Mouse (Mus musculus) hindbrain, postnatal 0 days (tissue): ENCODE data around the gene Adarb1. TPM values are rescaled to one million over a fixed set of nuclear protein-coding genes. Genes with fewer than 3 reads are reported as not detected.

ENCODE experiments used
- ATAC-seq: fragments of 200-750 bp; cut with Nextera tagmentation; 2 replicates; pipeline ENCODE4 v1.8.0; 2017; ENCODE audit warnings: mild to moderate bottlenecking, moderate TSS enrichment, moderate library complexity
- DNase-seq: peaks from one replicate; pipeline ENCODE4 v3.0.0-alpha.2; 2015; ENCODE audit warnings: low spot score
- H3K27ac ChIP-seq: fragments of 300-500 bp; sonication (generic); 2 replicates; pipeline ENCODE4 v1.5.1; 2014; ENCODE audit warnings: mild to moderate bottlenecking
- H3K27me3 ChIP-seq: fragments of 300-500 bp; sonication (generic); 2 replicates; pipeline ENCODE4 v1.6.1; 2014; ENCODE audit warnings: low read length, mixed read lengths; ENCODE audit not compliant: insufficient read depth
- H3K36me3 ChIP-seq: fragments of 300-500 bp; sonication (generic); 2 replicates; pipeline ENCODE4 v1.6.1; 2014; ENCODE audit warnings: low read length, mixed read lengths; ENCODE audit not compliant: insufficient read depth
- H3K4me1 ChIP-seq: fragments of 300-500 bp; sonication (generic); 2 replicates; pipeline ENCODE4 v1.6.1; 2014; ENCODE audit warnings: antibody characterized with exemption, low read length, mixed read lengths; ENCODE audit not compliant: insufficient read depth
- H3K4me2 ChIP-seq: fragments of 300-500 bp; sonication (generic); 2 replicates; pipeline ENCODE4 v1.6.1; 2014; ENCODE audit warnings: low read depth, mild to moderate bottlenecking, low read length, moderate library complexity, mixed read lengths
- H3K4me3 ChIP-seq: fragments of 300-500 bp; sonication (generic); 2 replicates; pipeline ENCODE4 v1.5.1; 2014; ENCODE audit warnings: low read length
- H3K9ac ChIP-seq: fragments of 300-500 bp; sonication (generic); replicated peaks from 2 replicates; pipeline ENCODE4 v1.6.1; 2014; ENCODE audit warnings: mild to moderate bottlenecking, low read length, moderate library complexity, mixed read lengths
- H3K9me3 ChIP-seq: fragments of 300-500 bp; sonication (generic); 2 replicates; pipeline ENCODE4 v1.6.1; 2016; ENCODE audit warnings: low read length, mixed read lengths
- CTCF ChIP-seq: IDR thresholded peaks from 2 replicates; pipeline ENCODE4 v1.5.1; 2016; ENCODE audit warnings: antibody characterized with exemption, control low read depth, low read depth
- WGBS: fragments of 180-500 bp; shearing (Covaris S2); extraction: QIAGEN DNeasy Blood & Tissue Kit; methylation state at CpG from one replicate; pipeline ENCODE4 v1.1.7; 2014; 5-methylcytosine and 5-hydroxymethylcytosine counted together
- polyA plus RNA-seq: library from polyadenylated mRNA; unstranded; fragments of >200 nt; fragmentation: Nextera tagmentation; extraction: Ambion mirVana; gene quantifications from 2 replicates; pipeline ENCODE4 v1.2.1, GENCODE M21; 2015
- total RNA-seq: library from RNA; depleted of rRNA; stranded (reverse); fragments of >200 nt; gene quantifications from 2 replicates; pipeline ENCODE4 v1.2.3, GENCODE M21; 2014

Gene Adarb1
- total and polyA plus RNA-seq, 2 experiments from 2014 or later, result 18.6 to 65.1 TPM

DNA sequence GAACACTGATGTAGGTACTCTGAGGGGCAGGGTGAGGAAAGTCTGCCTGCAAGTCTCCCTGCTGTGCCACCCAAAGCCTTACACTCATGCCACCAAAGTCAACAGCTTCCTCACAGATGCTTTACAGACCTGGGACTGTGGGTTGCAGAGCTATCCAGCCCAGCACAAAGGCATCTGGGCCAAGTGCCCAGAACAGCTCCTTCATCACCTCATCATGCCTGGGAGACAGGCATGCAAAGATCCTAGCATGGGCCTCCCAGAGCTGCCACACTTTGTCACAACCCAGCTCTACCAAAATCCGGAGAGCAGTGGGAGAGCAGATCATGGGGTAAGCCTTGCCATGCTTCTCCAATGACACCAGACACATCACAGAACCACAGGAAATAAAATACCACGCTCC is 57.6 kb downstream of the Adarb1 start:
- H3K9me3 ChIP-seq, result no peaks in the 10 kb centered on the region
- DNase-seq (no peak), ATAC-seq (no peak)
- no peak overlapping the region for H3K9ac ChIP-seq
- no peaks in the 10 kb centered on the region for H3K27me3 ChIP-seq
- H3K4me3 ChIP-seq, result no peak overlapping the region
- WGBS, result 75% methylated on average over 2 of the region's 2 CpGs
- TF ChIP-seq CTCF, result no peak
- H3K4me1 ChIP-seq, result no peaks in the 10 kb centered on the region
- no peak overlapping the region for H3K27ac ChIP-seq
- H3K36me3 ChIP-seq, result no peaks in the 10 kb centered on the region; the same call in 1 of the 2 replicates
- no peak overlapping the region for H3K4me2 ChIP-seq

DNA sequence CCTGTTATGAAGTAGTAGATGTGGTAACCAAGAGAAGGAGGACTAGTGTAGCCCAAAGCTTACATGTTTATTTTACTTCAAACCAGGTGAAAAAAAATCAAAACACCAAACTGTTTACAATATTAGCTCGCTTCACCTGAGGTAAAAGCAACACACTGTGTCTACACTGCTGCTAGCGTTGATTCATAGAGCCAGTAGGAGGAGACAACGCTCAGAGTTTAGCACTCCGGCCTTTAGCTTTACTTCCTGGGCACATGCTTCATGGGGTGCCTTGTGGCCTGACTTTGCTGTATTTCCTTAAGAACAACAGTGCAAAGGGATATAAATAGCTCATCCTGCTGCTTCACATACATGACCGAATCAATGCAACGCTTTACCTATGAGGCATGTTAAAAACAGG is 60.1 kb downstream of the Adarb1 start:
- H3K9me3 ChIP-seq, result no peaks in the 10 kb centered on the region
- H3K9ac ChIP-seq, result no peak overlapping the region
- H3K4me1 ChIP-seq, result no peaks in the 10 kb centered on the region
- ATAC-seq (no peak), DNase-seq (no peak)
- H3K4me3 ChIP-seq, result no peak overlapping the region
- H3K27ac ChIP-seq, result no peak overlapping the region
- H3K36me3 ChIP-seq, result no peaks in the 10 kb centered on the region; the same call in 1 of the 2 replicates
- no peaks in the 10 kb centered on the region for H3K27me3 ChIP-seq
- WGBS, result 86% methylated on average over 6 of the region's 6 CpGs
- TF ChIP-seq CTCF, result peak; percentile 26
- H3K4me2 ChIP-seq, result no peak overlapping the region

DNA sequence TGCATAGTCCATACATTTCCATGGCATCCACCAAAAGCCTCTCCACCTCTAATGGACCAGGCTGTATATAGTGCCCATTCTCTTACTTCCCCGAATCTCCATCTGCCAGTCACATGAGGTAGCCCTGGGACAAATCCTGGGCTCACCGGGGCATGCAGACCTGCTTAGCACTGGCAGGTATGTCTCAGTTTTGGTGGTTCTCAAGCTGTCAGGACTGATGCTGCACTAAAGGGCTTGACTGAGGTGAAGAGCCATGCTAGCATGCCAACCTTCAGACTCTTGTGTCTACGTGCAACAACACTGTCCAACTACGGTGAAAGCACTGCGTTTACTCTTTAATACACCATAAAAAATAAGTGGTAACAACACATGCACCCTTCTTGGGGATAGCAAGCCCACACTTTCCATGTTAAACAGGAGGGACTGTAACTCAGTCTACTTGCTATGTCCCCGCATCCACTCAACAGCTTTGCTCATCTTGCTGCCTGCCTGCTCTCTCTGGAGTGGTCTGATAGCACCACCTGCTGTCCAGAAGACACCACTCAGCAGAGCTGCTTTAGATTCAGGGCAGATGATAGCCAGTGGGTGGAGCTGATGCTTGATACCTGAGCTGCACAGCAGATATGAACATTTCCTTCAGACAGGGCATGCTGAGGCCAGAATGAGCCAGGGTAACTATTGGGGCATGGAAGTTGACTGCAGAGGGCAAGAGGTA is 64.9 kb downstream of the Adarb1 start:
- DNase-seq (peak; percentile 91), ATAC-seq (peak; percentile 93)
- peak; percentile 98 for TF ChIP-seq CTCF
- no peak overlapping the region for H3K9ac ChIP-seq
- no peaks in the 10 kb centered on the region for H3K4me1 ChIP-seq
- no peaks in the 10 kb centered on the region for H3K9me3 ChIP-seq
- H3K36me3 ChIP-seq, result no peaks in the 10 kb centered on the region; the same call in 1 of the 2 replicates
- no peak overlapping the region for H3K27ac ChIP-seq
- no peak overlapping the region for H3K4me2 ChIP-seq
- 82% methylated on average over 6 of the region's 6 CpGs for WGBS
- H3K27me3 ChIP-seq, result no peaks in the 10 kb centered on the region
- no peak overlapping the region for H3K4me3 ChIP-seq

DNA sequence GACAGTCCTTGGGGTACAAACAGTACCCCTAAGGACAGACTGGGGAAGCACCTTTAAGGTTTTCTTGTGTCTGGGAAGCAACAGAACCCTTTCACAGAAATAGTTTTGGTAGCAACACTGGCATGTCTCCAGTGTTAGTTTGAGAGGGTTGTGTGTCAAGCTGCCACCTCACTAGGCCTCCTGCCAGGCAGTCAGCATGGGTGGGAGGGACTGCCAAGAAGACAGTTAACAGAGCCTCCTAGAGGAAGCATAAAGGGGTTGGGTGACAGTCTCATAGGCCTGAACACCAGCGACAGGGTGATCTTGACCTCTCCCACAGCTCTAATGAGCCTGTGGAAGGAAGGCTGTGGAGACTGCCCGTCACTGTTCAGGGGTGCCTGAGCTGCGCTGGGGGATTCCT is 75.2 kb downstream of the Adarb1 start:
- DNase-seq, result peak; percentile 60
- 56% methylated on average over 3 of the region's 3 CpGs for WGBS
- Histone ChIP-seq H3K27ac (no peak overlapping the region), H3K4me1 (0 out of 2 replicates have a peak, but pooled peaks cover 3% of the 10 kb centered on the region), H3K27me3 (no peaks in the 10 kb centered on the region), H3K9me3 (no peaks in the 10 kb centered on the region), H3K9ac (0 out of 2 replicates have a peak overlapping the region, but pooled peaks have one; percentile 5), H3K4me3 (no peak overlapping the region), H3K4me2 (no peak overlapping the region), H3K36me3 (no peaks in the 10 kb centered on the region)
- no peak for TF ChIP-seq CTCF
- ATAC-seq, result peak; percentile 55; the same call in 1 of the 2 replicates

DNA sequence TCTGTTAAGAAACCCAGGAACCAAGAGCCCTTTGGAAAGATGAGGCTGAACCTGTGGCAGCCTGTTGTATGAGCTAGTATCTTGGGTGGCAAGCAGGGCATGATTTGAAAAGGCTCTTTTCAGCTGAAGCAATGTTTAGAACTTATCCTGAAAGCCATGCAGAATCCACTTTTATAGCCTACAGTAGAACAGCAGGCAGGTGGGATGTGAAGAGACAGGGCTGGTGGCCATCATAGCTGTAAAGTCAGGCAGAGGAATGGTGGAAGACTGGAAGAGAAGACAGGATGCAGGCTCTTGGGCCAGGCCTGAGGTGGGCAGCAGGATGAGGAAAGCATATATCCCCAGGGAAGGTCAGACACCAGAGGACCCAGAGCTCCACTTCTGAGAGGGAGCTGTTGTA is 76.4 kb downstream of the Adarb1 start:
- Histone ChIP-seq H3K9me3 (no peaks in the 10 kb centered on the region), H3K27me3 (no peaks in the 10 kb centered on the region), H3K36me3 (no peaks in the 10 kb centered on the region), H3K4me2 (no peak overlapping the region), H3K4me3 (no peak overlapping the region), H3K9ac (no peak overlapping the region), H3K4me1 (0 out of 2 replicates have a peak, but pooled peaks cover 3% of the 10 kb centered on the region), H3K27ac (no peak overlapping the region)
- ATAC-seq, result no peak
- TF ChIP-seq CTCF, result no peak
- no peak for DNase-seq

DNA sequence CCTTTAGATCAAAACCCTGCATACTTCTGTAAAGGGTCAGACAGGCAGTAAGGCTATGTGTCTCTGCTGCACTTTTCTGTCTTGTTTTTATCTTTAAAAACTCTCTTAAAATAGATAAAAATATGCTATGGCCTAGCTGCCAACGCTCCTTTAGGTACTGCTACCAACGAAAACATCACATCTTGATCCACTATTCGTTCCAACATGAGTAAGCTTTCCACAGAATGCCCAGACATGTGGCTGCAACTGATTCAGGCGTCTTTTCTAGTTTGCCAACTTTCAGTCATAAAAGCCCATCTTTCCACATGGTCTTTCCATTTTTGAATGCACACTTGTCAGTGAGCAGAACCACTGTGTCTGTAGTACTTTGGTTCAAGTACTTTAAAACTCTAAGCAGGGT is 77.0 kb downstream of the Adarb1 start:
- no peaks in the 10 kb centered on the region for H3K36me3 ChIP-seq
- H3K27me3 ChIP-seq, result no peaks in the 10 kb centered on the region
- H3K4me3 ChIP-seq, result no peak overlapping the region
- no peaks in the 10 kb centered on the region for H3K9me3 ChIP-seq
- WGBS, result 88% methylated on average over 4 of the region's 4 CpGs
- H3K4me2 ChIP-seq, result no peak overlapping the region
- no peak overlapping the region for H3K27ac ChIP-seq
- TF ChIP-seq CTCF, result no peak
- ATAC-seq, result no peak
- H3K4me1 ChIP-seq, result 0 out of 2 replicates have a peak, but pooled peaks cover 3% of the 10 kb centered on the region
- DNase-seq, result no peak
- H3K9ac ChIP-seq, result no peak overlapping the region

DNA sequence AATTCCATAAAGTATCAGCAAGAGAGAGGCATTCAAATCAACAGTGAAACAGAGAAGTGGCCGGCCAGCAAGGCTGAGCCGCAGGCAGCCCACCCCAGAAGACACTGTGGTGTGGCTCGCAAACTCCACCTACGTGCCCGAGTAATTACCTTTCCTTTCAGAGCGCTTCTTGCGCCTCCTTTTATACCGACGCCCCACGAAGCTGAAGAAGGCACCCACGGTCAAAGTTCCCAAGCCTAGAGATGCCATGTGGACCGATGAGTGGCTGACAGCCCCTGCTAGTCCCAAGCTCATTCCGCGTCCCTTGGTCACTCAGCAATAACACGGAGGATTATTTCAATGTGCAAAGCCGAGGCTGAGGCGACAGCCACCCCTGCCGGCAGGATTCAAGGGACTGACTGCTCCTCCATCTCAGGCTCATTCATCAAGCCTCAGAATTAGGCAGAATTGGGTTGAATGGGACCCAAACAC is 78.2 kb downstream of the Adarb1 start:
- peak overlapping the region; percentile 39 for H3K4me3 ChIP-seq
- ATAC-seq (peak; percentile 75), DNase-seq (peak; percentile 77)
- no peaks in the 10 kb centered on the region for H3K9me3 ChIP-seq
- peak overlapping the region; percentile 67 for H3K4me2 ChIP-seq
- H3K36me3 ChIP-seq, result no peaks in the 10 kb centered on the region
- peak; percentile 83 for TF ChIP-seq CTCF
- WGBS, result 7% methylated on average over 18 of the region's 18 CpGs
- H3K27ac ChIP-seq, result peak overlapping the region; percentile 32; the same call in 1 of the 2 replicates
- peak overlapping the region; percentile 43 for H3K9ac ChIP-seq
- no peaks in the 10 kb centered on the region for H3K27me3 ChIP-seq
- H3K4me1 ChIP-seq, result 0 out of 2 replicates have a peak, but pooled peaks cover 3% of the 10 kb centered on the region
